17 mouse cellular contexts compared by ENCODE assay signal in genomic region chr11:86010458-86010857, GRCm38 (mm10).
"Had no signal": no experiment of that assay in that cellular context is flagged by ENCODE, and none has a peak within 500 bp of the region (broad histone marks: within the 10 kb centered on the region; RNA-seq: fewer than 3 reads in every experiment).

No protein-coding gene starts in this region.

- ATAC-seq: liver, embryonic 12.5 days; liver, postnatal 0 days; lung, postnatal 0 days; midbrain, embryonic 13.5 days; midbrain, embryonic 15.5 days; midbrain, embryonic 16.5 days had no signal

- DNase-seq: left cerebral cortex, postnatal 4 days; liver; liver, embryonic 13.5 days; liver, postnatal 0 days; lung, adult 18-20 months; lung, adult 2 months; lung, embryonic 14.5 days; lung, postnatal 10 days; lung, postnatal 14 days; lung, postnatal 36 days; lung, postnatal 4 days; midbrain, embryonic 14.5 days had no signal
